Mouse (Mus musculus) CD4-positive helper T cell, adult 2 months (primary cell): ENCODE results near the gene H6pd.

Source experiments
- DNase-seq: peaks from one replicate; pipeline ENCODE4 v3.0.0-alpha.2; 2012; ENCODE audit warnings: low read depth, missing footprints, low spot score

Gene H6pd

DNA sequence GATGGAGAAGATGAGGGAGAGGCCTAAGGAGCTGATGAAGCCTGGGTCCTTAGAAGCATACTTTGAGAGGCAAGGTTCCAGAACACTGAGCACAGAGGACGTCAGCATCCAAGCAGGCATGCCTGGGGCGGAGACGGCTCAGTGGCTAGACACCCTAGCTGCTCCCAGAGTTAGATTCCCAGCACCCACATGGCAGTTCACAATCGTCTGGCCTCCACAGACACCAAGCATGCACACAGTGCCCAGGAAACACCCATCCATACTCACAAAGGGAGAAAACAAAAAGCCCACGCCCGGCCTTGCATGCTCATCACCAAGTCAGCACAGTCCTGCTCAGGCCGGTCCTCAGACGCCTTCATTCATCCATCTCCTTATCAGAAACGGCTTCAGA is 9.3 kb downstream of the H6pd start:
- DNase-seq = no peak

DNA sequence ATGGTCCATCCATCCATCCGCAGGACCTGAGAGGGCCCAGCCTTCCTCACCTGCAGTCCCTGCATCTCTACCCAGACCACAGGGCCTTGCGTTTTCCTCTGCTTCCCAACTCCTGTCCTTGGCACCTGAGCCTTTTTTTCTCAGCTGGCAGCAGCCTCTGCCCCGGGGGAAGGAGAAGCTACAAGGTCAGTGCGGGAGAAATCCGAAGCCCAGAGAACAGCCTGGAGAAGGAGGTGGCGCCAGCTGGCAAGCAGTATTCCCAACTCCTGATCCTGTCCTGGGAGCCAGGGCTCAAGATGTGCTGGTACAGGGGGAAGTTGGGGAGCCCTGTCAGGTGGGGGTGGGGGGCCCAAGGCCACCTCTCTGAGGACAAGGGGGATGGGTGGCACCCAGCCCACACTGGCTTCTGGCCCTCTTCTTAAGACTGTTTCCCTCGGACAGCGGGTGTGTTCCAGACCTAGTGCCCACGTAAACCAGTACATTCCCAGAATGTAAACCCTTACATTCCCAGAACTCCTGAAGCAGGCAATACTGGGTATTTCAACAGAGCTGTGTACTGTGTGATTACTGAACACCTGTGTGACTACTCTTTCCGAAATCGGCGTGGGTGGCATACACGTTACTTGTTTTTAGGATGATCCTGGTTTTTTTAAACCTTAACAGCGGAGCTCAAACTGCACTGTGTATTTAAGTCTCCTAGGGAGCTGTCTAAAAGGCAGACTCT is 9.9 kb downstream of the H6pd start:
- no peak for DNase-seq

DNA sequence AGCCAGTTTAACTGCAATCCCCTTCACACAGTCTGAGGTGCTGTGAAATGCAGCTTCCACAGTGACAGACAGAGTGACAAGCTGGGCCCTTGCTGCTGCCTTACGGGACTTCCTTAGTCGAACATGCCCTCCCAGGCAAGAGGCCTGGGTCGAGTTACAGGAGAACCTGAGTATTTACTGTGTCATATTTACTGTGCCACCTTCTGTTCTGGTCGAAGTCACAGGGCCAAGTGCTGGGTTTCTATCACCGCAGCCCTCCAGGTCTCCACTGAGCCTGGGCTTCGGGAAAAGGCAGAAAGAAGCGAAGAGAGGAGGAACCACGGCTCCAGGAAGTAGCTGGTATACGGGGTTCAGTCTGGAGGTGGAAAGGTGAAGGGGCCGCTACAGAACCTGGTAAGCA is 10.8 kb downstream of the H6pd start:
- no peak for DNase-seq

DNA sequence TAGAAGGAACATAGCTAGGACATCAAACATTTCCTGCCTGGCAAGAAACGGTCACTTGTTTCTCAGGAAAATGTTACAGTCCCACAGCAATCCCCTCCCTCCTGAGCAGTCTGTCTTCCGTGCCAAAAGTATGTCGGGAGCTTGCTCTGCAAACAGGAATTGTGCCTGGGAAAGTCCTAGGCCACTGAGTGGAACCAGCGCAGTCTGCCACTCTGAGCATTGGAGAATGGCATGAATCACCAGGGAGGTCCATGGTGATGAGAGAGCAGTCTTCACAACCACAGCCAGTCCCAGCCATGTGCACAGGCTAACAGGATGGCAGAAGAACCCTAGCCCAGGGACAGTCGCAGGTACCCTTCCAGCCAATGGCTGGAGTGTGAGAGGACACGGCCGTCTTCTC is 12.4 kb downstream of the H6pd start:
- no peak for DNase-seq

DNA sequence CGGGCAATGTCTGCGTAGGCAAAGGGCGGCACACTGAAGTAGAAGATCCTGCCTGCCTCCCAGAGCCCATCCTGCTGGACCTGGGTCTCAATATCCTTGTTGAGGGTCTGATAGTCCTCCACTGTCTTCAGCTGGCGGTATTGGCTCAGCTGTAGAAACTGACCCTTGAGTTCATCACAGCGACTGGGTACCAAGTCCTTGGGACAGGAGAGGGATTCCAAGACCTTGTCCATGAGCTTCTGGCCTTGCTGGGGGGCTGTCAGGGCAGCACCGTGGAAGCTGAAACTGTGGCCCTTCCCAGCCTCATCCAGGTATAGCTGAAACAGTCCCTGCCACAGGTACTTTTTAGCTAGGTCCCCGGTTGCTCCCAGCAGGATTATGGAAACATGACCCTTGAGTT is 12.9 kb downstream of the H6pd start:
- no peak for DNase-seq

DNA sequence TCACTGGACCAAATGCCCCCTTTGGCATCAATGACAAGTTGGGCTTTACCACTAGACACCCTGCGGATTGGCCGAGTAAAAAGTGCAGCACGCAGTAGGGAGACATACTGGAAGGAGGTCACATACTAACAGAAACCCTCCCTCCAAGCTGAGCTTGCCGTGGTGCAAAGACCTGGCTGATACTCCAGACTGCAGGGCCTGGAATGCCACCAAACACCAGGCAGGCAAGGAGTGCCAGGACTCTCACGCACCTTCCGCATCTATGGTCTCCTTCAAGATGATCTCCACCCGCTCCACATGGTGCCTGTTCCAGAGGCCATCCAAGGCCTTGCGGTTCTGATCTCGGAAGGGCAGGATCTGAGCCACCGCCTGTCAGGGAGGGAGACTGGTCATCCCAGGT is 14.6 kb downstream of the H6pd start:
- DNase-seq = no peak

DNA sequence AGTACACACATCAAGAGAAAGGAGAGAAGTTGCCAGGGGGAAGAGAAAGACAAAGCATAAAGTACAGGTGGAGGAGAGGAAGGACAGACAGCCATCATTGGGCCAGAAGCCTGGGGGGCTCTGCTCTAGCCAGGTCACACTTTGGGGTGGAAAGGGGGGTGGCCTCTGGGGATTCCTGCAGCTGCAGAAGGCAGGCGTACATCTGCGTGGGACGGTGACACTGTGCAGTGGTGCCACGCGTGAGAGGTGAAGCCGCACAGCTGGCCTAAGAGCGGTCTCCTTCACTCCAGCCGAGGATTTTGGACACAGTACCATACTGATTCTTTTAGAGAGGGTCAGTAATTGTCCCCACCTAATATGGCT is 16.2 kb downstream of the H6pd start:
- no peak for DNase-seq

DNA sequence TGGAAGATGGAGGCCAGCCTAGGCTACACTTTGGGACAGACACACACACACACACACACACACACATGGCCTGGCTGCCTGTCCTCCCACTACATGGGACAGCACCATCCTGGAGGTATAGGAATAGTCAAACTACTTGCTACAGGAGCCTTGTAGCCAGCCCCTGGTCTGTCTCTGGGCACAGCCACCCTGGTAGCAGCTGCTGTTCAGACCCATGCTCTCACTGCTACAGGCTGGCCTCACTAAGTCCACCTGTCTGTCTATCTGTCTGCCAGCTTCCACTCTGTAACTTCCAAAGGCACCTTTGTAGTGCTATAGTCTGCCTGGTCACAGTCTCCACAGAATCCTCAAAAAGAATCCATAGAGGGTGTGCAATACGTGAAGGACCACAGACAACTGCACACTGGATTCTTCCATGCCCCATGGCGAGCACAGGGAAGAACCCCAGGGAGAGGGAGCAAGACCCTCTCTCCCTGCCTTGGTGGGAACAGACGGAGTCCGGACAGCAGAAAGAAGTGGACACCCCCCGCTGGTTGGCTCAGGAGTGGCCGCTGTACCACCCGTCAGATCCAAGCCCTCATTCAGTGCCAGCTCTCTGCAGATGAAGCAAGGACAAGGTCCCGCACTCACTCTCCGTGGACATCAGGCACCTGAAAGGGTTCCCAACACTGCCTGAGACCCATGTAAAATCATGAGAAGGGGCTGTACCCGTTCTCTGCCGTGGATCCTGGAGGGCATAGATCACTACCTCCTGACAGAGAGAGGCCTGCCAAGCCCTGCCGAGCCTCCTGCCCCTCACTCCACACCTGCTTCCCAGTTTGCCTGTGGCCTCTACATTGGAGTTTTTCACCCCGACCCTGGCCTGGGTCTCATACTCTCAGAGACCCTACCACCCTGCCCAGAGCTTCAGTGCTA is 16.8 kb downstream of the H6pd start:
- no peak for DNase-seq

DNA sequence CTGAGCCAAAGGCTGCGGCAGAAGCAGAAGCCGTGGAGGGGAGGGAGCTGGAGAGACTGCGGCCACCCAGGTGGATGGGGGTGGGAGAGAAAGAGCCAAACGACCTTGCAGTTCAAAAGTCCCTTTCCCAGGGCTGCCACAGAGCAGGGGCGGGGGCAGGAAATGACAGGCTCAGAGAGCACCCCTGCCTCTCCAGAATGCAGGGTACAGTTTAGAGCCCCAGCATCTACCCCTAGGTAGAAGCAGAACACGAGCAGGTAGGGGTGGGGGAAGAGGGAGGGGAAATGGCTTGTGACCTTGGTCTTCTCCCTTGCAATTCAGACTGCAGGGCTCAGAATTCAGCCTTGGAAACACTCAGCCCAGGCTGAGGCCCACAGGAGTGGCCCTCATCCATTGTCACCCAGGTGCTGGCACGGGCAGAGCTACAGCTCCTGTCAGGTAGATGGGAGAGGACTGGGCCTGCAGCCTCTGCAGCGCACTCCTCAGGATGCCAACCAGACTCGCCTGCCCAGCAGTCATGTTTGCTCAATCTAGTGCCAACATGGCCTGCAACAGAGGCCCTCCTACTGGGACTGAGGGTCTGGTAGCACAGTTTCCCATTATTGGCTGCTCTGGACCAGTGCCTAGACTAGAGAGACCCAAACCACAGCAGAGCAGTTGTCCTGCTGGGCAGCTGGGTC is 17.7 kb downstream of the H6pd start:
- peak; percentile 49 for DNase-seq

DNA sequence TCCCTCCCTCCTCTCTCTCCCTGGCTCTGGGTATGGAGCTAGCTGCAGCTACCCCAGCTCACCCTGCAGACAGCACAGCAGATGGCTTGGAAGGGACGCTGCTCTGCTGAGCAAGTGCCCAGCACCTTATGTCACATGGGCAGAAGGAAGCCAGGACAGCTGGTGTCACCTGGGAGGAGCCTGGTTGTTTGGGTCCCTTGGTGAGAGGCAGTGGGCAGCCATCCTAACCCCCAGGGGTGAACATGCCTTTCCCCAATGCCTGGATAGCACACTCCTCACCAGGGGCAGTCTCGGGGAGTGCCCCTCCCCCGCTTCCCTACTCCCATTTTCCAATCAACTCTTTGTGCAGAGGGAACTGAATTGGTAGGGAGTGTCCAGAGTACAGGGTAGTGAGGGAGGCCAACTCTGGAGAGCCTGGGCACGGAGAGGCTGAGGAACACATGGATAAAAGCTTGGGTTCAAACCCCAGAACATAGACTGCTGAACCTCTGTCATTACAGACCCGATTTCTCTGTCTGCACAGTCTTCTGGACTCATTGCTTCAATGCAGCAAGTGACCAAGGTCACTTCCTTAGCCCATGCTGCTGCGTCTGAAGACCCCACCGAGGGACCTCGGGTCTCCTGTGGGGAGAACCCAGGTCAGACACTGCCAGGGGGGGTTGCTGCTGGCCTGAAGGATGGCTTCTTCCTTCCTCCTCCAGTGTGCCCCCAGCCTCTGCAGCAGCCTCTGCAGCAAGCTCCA is 18.4 kb downstream of the H6pd start:
- no peak for DNase-seq

DNA sequence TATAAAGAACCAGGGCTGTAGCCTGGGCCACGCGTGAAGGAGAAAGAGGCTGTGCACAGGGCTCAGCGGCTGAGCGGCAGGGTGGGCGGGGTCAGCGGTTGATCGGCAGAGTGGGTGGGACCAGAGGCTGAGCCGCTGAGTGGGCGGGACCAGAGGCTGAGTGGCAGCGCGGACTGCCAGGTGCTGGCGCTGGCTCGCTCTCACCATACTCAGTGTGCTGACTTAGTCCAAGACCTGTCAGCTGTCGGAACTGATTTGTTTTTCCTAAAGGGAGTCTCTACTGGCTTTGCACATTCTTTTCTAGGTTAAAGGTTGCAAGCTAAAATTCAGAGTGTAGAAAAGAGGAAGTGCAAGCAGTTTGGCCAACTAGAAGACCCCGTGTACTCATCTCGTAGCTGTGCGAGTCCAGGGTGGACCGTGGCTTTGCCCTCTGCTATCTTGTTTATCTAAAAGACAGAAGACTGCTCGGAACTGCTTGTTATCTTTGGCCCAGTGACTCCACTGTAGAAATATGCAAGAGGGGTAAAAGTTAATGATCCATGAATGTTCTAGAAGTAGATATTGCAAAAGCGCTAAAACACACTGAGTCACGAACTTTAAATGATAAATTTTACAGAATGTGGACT is 19.8 kb downstream of the H6pd start:
- DNase-seq = peak; percentile 89

DNA sequence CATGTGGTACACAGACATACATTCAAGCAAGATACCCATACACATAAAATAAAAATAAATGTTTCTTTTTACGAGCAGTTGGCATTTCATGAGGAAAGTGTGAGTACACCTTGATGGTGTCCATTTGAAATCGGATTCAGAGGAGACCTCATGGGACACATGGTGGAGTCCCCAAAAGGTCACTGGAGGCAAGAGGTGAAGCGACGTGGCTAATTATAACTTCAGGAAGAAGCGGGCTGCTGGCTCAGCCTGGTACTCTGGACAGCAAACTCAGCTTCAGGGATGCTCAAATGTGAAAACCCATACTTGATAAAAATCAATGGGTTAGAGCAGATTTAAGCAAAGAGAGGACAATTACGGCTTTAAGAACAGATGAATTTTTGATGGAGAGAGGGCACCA is 20.5 kb downstream of the H6pd start:
- DNase-seq = no peak

DNA sequence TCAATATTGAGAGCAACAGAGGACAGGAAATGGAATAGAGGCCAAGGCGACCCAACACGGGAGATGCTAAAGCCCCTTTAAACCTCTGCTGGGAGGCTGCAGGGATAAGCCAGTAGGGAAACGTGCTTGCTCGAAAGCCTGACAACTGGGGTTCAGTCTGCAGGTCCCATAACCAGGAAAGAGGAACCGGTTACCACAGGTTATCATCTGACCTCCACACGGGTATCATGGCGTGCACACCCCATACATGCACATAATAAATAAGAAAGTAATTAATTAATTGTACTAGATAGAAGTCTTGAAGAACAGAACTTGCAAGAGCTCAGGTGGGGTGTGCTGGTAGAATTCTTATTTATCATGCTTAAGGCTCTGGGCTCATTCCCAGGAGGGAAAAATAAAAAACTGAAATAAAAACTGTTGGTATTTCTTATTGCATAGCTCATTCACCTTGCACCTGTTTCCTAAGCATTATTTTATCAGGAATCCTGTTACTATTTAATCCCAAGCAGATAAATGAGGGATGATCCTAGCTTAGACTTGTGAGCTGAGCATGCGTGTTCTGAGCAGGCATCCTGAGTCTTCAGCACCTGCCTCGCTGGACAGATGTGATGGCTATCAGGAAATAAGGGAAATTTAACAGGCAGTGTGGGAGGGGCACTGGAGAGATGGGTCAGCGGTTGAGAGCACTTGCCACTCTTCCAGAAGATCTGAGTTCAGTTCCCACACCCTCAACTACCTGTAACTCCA is 22.0 kb downstream of the H6pd start:
- no peak for DNase-seq

DNA sequence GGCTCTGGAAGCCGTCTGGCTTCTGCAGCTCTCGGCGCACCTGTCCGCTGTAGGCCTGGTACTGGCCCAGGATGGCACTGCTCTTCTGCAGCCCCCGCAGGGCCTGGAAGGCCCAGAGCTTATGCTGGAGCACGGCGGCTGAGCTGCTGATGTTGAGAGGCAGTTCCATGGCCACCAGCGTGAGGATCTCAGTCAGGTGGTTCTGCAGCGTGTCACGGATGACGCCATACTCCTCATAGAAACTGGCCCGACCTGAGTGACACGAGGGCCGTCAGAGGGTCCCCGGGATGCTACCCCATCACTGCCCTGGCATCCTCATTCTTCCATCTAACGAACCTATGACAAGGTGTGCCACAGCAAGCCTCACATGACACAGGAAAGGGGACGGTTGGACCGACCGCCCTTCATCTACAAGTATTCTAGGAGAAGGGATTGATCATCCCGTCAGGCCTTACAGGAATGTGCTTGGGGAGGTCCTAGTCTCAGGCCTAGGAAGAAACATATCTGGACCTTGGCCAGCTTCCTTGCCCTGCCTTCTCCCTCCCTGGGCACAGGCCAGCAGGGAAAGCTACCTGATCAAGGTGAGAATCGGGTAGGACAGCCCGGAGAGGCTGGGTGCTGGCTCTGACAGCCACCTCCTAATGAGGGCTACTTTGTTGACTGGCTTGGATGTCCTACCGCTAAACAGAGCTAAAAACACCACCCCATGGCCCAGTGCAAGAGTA is 24.7 kb downstream of the H6pd start:
- no peak for DNase-seq

DNA sequence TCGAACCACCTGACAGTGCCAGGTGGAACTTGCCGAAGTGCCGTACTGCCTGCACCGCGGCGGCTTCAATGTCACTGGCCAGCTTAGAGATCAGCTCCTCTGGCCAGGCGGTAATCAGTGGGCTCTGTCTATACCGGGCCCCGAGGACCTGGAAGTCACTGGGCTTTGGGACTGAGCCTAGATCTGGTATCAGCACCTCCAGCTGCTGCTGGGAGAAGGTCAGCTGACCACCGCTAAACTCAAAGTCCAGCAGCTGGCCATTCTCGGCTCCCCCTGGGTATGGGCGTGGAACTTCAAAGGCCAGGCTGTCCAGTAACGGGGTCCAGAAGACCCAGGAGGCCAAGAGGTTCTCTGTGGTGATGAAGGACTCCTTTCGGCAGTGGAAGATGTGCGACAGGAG is 26.7 kb downstream of the H6pd start:
- DNase-seq = no peak

DNA sequence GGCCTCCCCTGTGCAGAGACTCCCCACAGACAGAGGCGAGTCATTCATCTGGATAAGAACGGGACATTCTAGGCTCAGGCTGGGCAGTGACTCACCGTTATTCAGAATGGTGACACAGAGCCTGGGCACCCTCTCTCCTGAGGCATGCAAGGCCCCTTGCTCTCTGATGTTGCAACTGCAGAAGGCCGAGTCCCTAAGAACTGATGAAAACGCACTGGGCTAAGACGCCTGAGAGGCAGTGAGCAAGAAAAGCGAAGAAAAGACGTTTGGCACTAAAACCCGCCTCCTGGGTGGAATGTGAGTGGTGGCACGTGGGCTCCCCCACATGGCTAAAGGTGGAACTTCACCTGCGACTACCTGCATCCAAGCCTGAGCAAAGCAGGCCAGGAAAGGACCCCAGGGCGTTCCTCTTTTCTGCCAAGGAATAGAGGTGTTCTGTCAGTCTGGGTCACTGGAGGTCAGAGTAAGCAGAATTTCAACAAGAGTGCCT is 29.0 kb downstream of the H6pd start:
- DNase-seq = peak; percentile 74

DNA sequence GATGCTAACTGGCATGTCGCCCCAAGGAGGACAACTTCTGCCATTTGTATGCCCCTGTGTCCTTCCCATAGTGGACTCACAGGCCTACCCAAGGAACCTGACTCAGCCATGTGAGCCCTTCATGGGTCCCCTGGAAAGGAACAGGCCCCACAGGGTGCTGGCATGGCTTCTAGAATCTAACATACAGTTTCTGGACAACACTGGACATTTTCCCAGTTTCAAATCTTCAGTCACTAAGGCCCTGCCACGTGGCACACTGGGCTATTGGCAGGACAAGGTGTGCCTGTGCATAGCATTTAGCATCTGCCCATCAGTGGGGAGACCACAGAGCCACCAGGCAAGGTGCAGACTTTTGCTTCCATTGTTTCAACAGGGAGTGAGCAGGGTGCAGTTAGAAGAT is 30.0 kb downstream of the H6pd start:
- DNase-seq = no peak

DNA sequence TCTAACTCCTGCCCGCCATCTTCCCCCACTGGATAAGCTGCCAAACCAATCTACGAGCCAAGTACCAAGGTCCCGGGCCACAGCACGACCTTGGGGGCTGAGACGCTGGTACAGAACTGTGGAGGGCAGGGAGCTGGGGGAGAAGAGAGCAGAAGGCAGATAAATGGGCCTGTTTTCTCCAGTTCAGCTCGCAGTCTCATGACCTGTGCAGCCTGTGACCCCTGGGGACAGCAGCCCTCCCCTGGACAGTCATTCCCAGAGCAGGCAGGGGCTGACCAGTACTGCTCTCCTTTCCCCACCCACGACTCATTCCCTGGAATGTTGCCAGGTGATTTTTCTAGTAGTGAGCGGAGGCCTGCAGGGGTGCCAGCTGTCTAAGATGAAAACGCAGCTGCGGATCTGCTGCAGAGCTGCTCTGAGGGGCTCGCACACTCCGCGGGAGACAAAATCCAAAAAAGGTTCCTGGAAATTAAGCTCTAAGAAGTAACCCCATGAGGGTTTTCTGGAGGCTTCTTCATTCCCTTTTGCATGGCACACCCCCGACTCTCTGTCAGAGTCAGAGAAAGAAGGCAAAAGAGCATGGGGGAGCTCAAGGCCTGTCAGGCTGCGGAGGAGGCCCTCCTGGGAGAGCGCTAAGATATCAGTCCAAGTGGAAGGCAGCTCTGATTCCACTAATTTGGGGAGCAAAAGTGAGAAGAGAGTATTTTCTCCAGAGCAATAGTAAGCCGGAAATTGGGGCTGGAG is 30.9 kb downstream of the H6pd start:
- DNase-seq = no peak

DNA sequence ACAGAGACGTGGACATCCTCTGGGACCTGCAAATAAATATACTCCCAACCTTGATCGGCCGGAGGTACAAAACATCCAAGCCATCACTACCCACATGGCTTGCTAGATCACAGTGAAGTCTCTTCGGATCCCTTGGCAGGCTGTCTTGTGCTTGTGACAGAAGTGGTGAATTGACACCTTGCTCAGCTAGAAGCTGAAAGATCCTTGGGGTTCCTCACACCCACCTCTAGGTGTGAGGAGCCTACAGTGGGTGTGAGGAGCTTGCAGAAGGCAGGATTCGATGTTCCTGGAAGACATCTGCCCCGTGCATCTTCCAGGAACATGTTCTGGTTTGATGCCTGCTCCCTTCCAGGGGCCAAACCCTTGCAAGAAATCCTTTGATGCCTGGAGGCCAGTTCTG is 31.6 kb downstream of the H6pd start:
- no peak for DNase-seq
